Mouse (Mus musculus): ENCODE measurements at regions not wholly inside any gene's neighbourhood (a gene's known extent, or its start where the extent isn't known, plus 50 kb on each side); places are given as distances from the start of the nearest gene placed in this dataset.

GRCm38 (mm10) chr2:83396307-83396706, 247.9 kb upstream of the Zc3h15 start:
- DNase-seq (ENCODE audit: low read depth, low spot score) = no peak

- peak; percentile 2 for DNase-seq (ENCODE audit: low read depth, low spot score)
Measured at GRCm38 (mm10) chr2:83396820-83397609, 247.2 kb upstream of the Zc3h15 start.

- no peak for DNase-seq (ENCODE audit: low read depth, low spot score)
Measured at GRCm38 (mm10) chr2:83442739-83443138, 201.5 kb upstream of the Zc3h15 start.

- DNase-seq (ENCODE audit: low read depth, low spot score) = no peak
Measured at GRCm38 (mm10) chr2:83451378-83451777, 192.9 kb upstream of the Zc3h15 start.
